Mouse (Mus musculus) neural tube, postnatal 0 days (tissue): ENCODE results near the gene Krt13. TPM values are rescaled to one million over a fixed set of nuclear protein-coding genes. Genes with fewer than 3 reads are reported as not detected.

ENCODE experiments used
- polyA plus RNA-seq: library from polyadenylated mRNA; unstranded; fragments of >200 nt; fragmentation: Nextera tagmentation; extraction: Ambion mirVana; gene quantifications from 2 replicates; pipeline ENCODE4 v1.2.1, GENCODE M21; 2015

Gene Krt13
- 0.18 and 0.27 TPM in 2 replicates for polyA plus RNA-seq

GRCm38 (mm10) chr11:100121466-100121865 is at the start of gene Krt13:
Gene Krt13 (minus strand): TSS chr11:100121566.

GRCm38 (mm10) chr11:100148615-100149330 is 27.4 kb upstream of the Krt13 start, which contains the start of gene Krt19:
Gene Krt19 (minus strand): TSS chr11:100148665.

DNA sequence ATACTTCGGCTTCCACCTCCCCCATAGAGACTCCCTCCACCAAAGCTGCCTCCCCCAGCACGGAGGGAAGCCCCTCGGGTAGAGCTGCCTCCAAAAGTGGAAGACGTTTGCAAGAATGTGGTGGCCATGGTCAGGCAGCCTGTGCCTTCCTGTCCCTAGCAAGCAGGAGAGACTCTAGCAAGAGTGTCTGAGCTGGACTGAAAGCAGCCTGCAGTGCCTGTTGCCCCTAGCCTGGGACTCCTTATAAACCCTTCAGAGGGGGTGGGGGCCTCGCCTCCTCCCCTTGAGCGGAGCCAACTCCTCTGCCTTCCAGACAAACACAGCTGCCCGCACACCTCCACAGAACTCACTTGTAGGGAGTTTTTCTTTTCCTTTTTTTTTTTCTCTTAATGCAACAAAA is 14.4 kb upstream of the Krt13 start, which contains the start of gene Krt15:
Gene Krt15, minus strand, starts transcription at position 198 of the 400 bp plus-strand sequence.

GRCm38 (mm10) chr11:100105576-100106122 is 15.7 kb downstream of the Krt13 start, which contains the start of gene Krt36:
Gene Krt36 (minus strand): TSS chr11:100105626.

GRCm38 (mm10) chr11:100096141-100096540 is 25.2 kb downstream of the Krt13 start, which contains the start of gene Krt35:
Gene Krt35 (minus strand): TSS chr11:100096241.

DNA sequence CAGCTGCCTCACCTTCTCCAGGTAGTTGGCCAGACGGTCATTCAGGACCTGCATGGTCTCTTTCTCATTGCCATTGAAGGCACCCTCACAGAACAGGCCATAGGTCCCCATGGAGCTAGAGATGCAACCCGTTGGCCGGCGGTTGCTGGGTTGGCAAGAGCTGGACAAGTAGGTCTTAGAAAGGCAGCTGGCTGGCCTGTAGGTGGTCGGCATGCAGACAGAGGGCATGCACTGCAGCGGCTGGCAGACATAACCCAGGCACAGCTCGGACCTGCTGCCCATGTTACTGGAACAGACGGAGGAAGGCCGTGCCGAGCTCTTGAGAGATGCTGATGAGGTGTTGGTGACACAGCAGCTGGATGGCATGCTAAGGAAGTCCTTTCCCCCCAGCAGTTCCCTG is 33.5 kb downstream of the Krt13 start, which contains the start of gene Krt32:
Gene Krt32, minus strand, starts transcription at position 366 of the 400 bp plus-strand sequence.

Other genes starting within 250 kb of the Krt13 start
- not detected in 2 replicates for gene Krtap9-1, start 248.2 kb downstream of the Krt13 start, polyA plus RNA-seq
- gene Gm11567, start 242.4 kb downstream of the Krt13 start, polyA plus RNA-seq: not detected in 2 replicates
- not detected in 2 replicates for gene Krtap31-1, start 213.6 kb downstream of the Krt13 start, polyA plus RNA-seq
- not detected in 2 replicates for gene Gm11565, start 206.8 kb downstream of the Krt13 start, polyA plus RNA-seq
- not detected in 2 replicates for gene Krtap31-2, start 185.3 kb downstream of the Krt13 start, polyA plus RNA-seq
- not detected in 2 replicates for gene Krtap9-5, start 173.1 kb downstream of the Krt13 start, polyA plus RNA-seq
- not detected in 2 replicates for gene Krtap29-1, start 142.5 kb downstream of the Krt13 start, polyA plus RNA-seq
- gene Krtap16-1, start 135.0 kb downstream of the Krt13 start, polyA plus RNA-seq: 0.15 TPM in 2 replicates
- 3.1 and 3.3 TPM in 2 replicates for gene Krtap17-1, start 127.6 kb downstream of the Krt13 start, polyA plus RNA-seq
- gene Krt33a, start 105.4 kb downstream of the Krt13 start, polyA plus RNA-seq: not detected in 2 replicates
- 0.14 and 0.22 TPM in 2 replicates for gene Krt33b, start 91.7 kb downstream of the Krt13 start, polyA plus RNA-seq
- 0.09 TPM in 1 of 2 replicates, not detected in the other for gene Krt34, start 80.0 kb downstream of the Krt13 start, polyA plus RNA-seq
- not detected in 2 replicates for gene Krt31, start 71.0 kb downstream of the Krt13 start, polyA plus RNA-seq
- gene Krt32, start 33.3 kb downstream of the Krt13 start, polyA plus RNA-seq: not detected in 2 replicates
- gene Krt35, start 25.3 kb downstream of the Krt13 start, polyA plus RNA-seq: 0.19 and 0.25 TPM in 2 replicates
- gene Krt36, start 15.9 kb downstream of the Krt13 start, polyA plus RNA-seq: 0.09 TPM in 1 of 2 replicates, not detected in the other
- 0.13 and 0.25 TPM in 2 replicates for gene Krt15, start 14.4 kb upstream of the Krt13 start, polyA plus RNA-seq
- 5.0 and 6.1 TPM in 2 replicates for gene Krt19, start 27.1 kb upstream of the Krt13 start, polyA plus RNA-seq
- gene Krt9, start 71.7 kb upstream of the Krt13 start, polyA plus RNA-seq: 0.09 and 0.15 TPM in 2 replicates
- 0.54 and 0.75 TPM in 2 replicates for gene Krt14, start 86.0 kb upstream of the Krt13 start, polyA plus RNA-seq
- gene Krt16, start 127.3 kb upstream of the Krt13 start, polyA plus RNA-seq: not detected in 2 replicates
- 1.7 and 3.1 TPM in 2 replicates for gene Krt17, start 139.5 kb upstream of the Krt13 start, polyA plus RNA-seq
- 0.17 and 0.25 TPM in 2 replicates for gene Krt42, start 148.3 kb upstream of the Krt13 start, polyA plus RNA-seq
- gene Eif1, start 198.3 kb upstream of the Krt13 start, polyA plus RNA-seq: 1,292 and 1,377 TPM in 2 replicates
- gene Gast, start 212.8 kb upstream of the Krt13 start, polyA plus RNA-seq: 0.59 TPM in 1 of 2 replicates, not detected in the other
- gene Hap1, start 234.6 kb upstream of the Krt13 start, polyA plus RNA-seq: 386 and 429 TPM in 2 replicates